Mouse (Mus musculus): ENCODE results near the gene Gm9040.

DNA sequence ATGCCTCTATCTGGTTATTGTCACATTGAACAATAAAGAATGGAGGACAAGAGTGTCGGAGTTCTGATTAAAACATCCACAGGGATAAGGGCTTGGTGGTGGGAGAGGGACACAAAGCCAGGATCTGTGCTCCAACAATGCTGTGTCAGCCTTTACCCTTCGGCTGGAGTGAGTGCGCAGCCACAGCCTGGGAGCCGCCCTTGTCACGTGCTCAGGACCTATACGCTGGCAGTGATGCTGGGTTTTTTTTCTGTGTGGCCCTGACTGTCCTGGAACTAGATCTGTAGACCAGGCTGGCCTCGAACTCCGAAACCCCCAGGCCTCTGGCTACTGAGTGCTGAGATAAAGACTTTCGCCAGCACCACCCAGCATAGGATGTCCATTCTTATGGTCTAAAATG is 42.7 kb upstream of the Gm9040 start:
- TF ChIP-seq CTCF (IDR thresholded peaks at IDR 0.05; ENCODE audit: insufficient read depth, low read depth, low read length), result no peak
- no peak for TF ChIP-seq POLR2A (IDR thresholded peaks at IDR 0.05; ENCODE audit: insufficient read depth, low read depth, low read length)
